Mouse (Mus musculus): ENCODE measurements around the gene 1700012B07Rik.
A peak's percentile ranks its signal among the peaks of the same experiment; 100 is the strongest.

The 1700012B07Rik gene

DNA sequence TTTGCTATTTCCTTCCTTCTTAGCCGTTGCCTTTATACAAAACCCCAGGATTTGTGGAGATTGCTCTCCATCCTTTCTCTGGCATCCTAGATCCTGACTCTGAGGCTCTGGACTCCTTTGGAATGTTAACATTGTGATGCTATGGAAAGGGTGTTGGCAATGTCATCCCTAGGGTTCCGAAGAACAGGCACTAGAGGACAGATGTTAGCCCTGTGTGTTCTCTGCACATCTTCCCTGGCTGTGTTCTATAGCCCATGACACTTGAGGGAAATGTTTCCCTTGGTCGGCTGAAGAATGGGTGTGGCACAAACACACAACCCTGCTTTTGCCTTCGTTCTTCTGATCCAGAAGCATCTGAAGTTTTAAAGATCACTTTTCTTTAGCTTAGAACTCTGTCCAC is at the start of gene 1700012B07Rik:
TSS of gene 1700012B07Rik (minus strand) at position 101 of the 400 bp plus-strand sequence.
- DNase-seq (ENCODE audit: low read depth, low spot score) = no peak

DNA sequence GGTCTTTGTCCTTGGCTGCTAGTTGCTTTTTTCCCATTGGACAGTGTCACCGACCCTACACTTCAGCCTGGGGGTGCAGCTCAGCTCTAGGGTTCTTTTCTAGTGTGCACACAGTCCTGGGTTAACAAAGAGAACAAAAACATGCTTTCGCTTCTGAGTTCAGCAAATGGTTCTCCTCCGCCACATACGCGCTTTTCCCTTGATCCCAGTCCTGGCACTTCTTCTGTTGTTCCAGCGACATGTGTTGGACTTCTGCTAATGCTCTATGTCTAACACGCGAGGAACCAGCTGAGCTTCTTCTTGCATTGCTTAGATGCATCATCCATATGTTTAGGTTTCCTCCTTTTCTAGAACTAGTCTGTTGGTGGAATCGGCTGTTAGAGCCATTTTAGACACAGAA is 48.9 kb upstream of the 1700012B07Rik start:
- no peak for DNase-seq (ENCODE audit: low read depth, low spot score)

DNA sequence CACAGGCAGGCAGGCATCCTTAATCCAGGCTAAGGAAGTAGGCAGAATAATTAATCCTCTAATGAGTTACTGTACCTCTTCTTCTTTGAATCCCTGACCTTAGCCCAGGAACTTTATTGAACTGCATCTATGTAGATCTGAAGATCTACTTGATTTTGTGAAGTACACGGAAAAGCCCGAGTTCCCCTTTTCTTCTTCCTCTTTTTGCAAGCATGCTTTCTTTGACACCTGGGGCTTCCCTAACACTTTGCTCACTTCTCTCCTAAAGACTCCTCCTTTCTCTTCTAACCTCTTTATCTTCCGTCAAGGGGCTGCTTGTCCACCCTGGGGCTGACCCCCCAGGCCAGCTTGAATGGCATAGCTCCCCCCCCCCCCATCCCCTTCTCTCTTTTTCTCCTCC is 48.0 kb upstream of the 1700012B07Rik start:
- no peak for DNase-seq (ENCODE audit: low read depth, low spot score)

DNA sequence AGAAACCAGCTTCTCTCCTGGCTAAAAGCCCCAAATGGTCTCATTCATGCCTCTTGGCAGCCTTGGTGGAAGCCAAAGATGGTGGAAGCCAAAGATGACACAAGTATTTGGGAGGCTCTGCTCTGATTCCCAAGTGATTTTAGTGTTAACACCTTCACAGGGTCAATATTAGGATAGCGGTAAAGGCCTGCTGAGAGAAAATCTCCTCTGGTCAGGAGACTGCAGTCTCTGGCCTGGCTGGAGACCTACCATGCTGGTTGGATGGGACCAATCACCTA is 47.6 kb upstream of the 1700012B07Rik start:
- no peak for DNase-seq (ENCODE audit: low read depth, low spot score)

DNA sequence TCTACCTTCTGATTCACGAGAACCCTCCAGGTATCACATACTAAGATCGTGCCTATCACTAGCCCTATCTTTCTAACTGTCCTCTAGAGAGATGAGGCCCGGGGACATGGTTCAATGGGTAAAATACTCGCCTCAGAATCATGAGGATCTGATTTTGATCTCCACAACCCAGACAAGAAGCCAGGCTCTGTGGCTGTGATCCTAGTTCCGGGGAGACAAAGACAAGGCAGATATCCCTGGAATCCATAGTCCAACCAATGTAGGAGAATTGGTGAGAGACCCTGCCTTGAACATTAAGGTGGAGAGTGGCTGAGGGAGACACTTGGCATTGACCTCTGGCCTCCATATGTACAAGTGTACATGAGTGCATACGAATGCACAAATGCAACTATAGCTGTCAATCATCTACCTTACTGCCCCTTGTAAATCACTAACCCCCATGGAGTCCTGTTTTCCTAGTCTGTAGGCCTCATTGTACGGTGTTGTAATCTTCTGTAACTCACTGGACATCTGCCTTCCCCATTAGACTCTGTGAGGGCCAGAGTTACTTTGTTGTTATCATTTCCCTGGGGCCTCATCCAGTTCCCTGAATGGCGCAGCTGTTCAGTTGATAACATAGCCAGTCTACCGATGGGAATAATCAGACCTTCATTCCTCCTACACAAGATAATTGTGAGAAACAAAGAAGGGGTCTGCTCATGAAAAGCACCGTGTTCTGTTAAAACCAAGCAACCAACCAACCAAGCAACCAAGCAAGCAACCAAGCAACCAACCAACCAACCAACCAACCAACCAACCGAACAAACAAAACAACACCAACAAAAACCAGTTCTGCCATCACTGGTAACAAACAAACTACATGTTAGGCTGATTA is 47.0 kb upstream of the 1700012B07Rik start:
- no peak for DNase-seq (ENCODE audit: low read depth, low spot score)

DNA sequence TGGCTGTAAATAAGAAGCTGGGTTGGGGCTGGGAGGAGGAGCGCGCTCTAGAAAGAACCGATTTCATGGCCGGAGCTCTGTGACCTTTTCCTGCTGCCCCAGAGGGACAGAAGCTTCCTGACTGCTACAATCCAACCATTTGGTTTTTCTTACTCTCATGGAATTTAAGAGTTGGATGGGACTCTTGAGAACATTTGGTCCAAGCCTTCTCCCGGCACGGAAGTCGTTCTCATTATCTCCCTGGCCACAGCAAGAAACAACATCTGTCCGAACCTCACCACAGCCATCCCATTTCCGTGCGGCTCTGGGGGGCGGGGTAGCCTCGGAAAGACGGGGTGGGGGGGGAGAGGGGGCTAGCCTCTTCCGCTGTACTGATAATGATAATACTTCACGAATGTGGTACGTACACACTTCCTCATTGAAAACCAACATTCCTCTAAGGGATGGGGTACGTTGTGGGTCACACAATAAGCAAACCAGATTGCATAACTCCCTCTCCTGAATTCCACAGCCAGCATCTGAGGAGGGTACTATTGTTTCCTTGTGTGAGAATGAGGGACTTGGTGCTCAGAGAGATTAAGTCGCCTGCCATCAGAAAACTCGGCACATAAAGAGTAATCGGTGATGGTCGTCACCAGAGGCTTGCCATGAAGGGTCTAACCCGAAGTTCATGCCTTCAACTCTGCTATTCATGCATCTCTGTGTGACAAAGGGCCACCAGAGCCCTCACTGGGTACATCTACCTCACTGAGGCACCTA is 46.2 kb upstream of the 1700012B07Rik start:
- DNase-seq (ENCODE audit: low read depth, low spot score) = no peak

DNA sequence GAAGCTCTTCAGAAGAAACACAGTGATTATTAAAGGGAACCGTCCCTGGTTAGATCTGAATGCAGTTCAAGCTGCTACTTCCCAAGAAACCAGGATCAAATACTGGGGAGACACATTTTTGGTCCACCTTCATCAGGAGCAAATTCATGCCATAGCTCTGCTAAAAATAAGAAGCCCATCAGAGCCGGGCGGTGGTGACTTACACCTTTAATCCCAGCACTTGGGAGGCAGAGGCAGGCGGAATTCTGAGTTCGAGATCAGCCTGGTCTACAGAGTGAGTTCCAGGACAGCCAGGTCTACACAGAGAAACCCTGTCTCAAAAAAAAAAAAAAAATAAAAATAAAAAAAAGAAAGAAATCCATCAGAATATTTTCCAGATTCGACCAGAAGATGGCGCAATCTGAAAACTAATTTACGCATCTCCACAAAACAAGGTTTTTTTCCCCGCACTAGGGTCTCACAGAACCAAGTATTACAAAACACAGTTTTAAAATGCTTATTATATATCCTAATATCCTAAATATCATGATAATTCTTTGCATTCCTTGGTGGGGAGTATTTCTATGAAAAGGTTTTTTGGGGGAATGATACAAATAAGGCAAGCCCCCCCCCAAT is 45.4 kb upstream of the 1700012B07Rik start:
- DNase-seq (ENCODE audit: low read depth, low spot score) = peak; percentile 25

DNA sequence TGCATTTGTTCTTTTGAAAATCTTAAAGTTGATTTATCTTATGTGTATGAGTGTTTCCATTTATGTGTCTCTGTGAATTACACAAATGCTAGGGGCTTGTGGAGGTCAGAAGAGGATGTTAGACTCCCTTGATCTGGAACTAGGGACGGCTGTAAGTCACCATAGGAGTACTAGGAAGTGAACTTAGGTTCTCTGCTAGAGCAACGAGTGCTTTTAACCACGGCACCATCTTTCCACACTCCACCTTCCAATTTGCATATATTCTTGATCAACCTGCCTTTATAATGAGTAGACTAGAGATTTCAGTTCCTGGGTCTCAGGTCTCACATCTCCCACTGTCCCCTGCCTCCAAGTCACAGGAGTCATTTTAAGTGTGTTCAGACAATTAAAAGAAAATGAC is 44.8 kb upstream of the 1700012B07Rik start:
- DNase-seq (ENCODE audit: low read depth, low spot score) = no peak

DNA sequence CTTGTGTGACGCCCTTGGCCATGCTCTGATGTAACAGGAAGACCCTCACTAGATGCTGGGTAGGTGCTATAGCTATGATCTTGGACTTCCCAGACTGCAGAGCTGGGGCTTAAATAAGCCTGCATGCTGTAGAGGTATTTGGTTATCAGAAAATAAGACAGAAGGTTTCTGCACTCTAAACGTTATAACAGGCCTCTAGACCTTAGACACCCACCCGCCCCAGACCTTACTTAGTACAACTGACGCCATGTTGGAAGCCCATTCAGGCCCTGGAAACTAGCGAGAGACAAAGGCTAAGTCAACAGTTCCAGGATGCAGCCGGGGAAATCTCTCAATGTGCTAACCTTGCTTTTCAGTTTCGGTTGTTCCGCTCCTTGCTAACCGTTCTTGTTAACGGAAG is 44.2 kb upstream of the 1700012B07Rik start:
- no peak for DNase-seq (ENCODE audit: low read depth, low spot score)

DNA sequence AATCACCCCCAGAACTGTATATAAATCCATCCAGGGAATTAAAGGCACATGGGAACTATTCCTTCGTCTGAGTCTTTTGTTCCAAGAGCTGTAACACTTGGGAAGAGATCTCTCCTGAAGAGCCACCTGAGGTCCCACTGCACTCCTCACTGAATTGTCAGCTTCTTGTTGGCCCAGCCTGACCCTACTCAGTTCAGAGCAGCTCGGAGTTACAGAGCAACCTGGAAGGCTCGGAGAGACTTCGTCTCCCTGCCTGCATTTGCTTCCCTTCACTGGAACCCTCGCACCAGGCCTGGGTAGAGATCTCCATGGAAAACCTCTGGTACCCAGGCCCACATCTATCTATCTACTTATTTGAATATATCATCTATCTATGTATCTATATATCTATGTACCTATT is 40.0 kb upstream of the 1700012B07Rik start:
- no peak for DNase-seq (ENCODE audit: low read depth, low spot score)

DNA sequence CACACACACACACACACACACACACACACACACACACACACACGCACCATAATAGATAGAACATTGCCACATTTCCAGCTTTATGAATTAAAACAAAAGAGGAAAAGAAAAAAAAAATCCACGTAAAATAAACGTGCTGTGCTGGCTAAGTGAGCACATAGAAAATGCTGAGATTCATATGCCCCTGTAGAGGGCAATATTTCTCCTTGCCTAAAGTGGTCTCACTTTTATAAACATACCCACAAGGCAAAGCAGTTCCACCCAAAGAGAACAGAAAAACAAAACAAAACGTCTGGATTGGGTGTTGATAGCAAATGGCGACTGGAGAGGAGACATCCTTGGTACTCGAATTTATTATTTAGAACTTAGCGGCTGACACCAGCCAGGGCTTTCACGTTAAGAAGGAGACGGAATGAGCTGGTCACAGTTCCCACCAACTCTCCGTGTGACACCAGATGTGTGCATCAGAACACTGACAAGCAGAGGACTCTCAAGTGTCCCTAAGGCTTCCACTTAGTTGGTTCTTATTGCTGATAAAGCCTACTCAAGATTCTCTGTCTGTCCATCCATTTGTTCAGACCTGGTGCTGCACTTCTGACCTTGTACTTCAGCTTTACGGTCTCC is 38.8 kb upstream of the 1700012B07Rik start:
- DNase-seq (ENCODE audit: low read depth, low spot score) = no peak

DNA sequence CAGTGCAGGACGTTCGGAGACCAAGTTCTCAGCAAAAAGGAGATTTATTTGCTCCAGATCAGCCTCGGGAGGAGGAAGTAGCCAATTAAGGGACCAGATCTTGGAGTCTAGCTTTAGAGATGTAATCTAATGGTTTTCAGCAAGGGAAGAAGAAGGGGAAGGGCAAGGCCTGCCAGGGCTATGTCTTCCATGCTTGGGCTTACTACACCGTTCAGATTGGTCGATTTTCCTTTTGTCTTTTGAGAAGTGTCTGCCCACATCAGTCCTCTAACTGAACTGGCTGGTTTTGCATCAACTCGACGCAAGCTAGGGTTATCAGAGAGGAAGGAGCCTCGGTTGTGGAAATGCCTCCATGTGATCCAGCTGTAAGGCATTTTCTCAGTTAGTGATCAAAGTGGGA is 37.7 kb upstream of the 1700012B07Rik start:
- no peak for DNase-seq (ENCODE audit: low read depth, low spot score)

DNA sequence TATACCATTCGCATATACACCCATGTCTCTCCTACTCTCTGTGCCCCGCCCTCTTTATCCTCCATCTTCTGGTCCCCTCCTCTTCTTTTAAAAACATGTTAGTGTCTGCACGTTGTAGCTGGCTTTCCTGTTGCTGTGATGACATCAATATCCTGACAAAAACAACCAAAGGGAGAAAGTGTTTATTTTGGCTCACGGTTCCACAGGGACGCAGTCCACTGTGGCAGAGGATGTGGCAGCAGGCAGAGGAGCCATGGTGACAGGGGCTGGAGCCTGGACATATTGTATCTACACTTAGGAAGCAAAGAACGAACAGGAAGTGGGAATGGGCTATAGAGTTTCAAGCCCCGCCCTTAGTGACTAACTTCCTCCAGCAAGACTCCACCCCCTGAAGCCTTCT is 36.1 kb upstream of the 1700012B07Rik start:
- DNase-seq (ENCODE audit: low read depth, low spot score) = peak; percentile 50

DNA sequence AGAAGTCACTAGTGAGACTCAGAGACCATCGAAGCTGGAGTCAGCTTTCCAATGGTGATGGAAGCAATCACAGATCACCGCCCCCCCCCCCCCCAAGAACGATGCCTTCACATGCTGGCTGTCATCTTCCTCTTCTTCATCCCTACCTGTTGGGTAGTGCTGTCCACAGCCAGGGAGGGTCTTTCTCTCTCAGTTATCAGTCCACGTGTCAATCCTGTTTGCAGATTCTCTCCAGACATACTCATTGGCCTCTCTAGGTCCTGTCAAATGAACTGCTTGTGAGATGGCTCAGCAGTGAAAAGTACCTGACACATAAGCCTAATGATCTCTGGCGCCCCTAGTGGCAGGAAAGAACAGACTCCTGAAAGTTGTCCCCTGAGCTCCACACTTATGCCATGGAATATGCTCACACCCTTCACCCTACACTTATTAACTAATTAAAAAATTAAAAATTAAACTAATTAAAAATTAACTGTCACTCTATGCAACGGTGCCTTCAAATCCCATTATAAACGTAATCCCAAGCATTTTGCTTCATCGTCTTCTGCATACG is 35.4 kb upstream of the 1700012B07Rik start:
- peak; percentile 83 for DNase-seq (ENCODE audit: low read depth, low spot score)

DNA sequence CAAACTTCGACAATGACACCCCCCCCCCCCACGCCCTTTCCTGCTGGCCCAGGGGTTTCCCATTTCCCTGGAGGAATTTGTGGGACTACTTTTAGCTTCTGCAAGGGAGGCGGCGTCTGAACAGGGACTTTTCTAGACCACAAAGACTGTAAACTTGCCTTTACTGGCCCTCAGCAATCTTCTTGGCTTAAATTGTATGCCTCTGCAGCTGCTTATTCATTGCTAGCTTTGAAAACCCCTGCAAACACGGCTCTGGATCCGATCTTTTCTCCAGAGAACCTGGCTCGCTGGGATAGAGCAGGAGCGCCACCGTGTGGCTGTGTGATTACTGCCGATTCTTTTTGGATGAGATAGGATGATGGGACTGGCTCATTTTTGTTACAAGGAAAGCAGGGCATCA is 32.7 kb upstream of the 1700012B07Rik start:
- peak; percentile 78 for DNase-seq (ENCODE audit: low read depth, low spot score)

DNA sequence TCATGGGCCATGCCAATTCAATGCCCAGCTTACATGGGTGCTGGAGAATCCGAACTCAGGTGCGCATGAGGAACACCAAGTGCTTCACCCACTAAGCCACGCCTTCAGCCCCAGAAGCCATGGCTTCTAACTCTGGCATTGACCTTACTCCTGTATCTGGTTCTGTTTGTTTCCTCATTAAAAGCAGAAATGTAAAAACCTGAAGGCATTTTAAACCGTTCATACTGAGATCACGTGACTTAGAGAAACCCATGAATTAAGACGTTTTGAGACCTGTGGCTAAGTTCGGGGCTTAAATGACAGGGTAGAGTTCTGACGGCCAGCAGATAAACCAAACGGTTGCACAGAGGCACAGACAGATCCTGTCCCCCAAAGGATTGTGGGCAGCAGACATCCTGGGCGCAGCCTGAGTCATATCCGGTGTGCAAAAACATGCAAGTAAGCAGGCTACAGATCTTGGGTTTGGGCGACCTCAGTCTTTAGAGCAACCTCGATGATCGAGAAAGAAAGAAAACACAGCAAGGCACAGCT is 32.2 kb upstream of the 1700012B07Rik start:
- peak; percentile 47 for DNase-seq (ENCODE audit: low read depth, low spot score)

DNA sequence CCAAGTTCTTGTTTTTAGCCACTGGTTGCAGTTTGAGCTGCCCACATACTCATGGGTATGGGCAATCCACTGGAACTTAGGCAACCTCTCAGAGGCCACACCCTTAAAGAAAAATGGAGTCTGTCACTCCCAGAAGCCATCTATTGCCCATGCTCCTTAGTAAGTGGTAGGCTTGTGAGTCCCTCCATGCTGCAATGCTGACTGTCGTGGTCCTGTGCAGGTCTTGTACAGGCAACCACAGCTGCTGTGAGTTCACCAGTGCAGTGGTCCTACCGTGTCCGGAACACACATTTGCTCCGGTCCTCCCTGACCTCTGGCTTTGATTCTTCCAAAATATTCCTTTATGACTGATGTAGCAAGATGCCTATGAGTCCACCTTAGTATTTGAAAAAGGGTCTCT is 31.6 kb upstream of the 1700012B07Rik start:
- no peak for DNase-seq (ENCODE audit: low read depth, low spot score)

DNA sequence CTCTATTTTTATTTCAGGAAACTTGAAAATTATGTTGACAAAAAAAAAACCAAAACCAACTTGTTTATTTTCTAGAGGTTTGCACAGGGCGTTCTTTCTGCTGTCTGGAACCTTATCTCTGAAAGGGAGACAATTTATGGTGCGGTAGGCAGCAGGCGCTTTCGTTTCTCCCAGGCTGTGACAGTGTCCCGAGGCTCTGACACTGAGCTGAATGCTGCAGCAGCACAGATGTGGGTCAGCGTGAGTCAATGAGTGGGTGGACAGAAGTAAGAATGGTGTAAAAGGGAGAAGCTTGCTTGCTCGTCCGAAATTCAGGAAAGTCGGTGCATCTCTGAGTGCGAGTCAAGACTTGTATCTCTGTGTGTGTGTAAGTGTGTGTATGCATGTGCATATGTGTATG is 29.2 kb upstream of the 1700012B07Rik start:
- DNase-seq (ENCODE audit: low read depth, low spot score) = no peak

DNA sequence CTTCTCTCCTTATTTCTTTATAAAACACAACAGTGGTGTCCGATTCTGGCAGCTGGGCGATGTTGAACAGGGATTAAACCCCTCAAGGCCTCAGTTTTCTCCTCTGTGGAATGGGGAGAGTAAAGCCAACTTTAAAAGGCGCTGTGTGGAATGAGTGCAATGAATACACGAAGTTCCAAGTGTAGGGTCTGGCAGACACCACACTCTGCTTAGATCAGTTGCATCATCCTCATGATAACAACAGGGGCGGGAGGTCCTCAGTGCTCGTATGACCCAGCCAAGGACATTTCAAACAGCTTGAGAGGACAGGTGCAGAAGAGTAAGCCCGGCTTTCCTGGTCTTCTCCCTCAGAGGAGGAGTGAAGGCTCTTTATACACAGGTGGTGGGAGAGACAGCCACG is 26.2 kb upstream of the 1700012B07Rik start:
- no peak for DNase-seq (ENCODE audit: low read depth, low spot score)

DNA sequence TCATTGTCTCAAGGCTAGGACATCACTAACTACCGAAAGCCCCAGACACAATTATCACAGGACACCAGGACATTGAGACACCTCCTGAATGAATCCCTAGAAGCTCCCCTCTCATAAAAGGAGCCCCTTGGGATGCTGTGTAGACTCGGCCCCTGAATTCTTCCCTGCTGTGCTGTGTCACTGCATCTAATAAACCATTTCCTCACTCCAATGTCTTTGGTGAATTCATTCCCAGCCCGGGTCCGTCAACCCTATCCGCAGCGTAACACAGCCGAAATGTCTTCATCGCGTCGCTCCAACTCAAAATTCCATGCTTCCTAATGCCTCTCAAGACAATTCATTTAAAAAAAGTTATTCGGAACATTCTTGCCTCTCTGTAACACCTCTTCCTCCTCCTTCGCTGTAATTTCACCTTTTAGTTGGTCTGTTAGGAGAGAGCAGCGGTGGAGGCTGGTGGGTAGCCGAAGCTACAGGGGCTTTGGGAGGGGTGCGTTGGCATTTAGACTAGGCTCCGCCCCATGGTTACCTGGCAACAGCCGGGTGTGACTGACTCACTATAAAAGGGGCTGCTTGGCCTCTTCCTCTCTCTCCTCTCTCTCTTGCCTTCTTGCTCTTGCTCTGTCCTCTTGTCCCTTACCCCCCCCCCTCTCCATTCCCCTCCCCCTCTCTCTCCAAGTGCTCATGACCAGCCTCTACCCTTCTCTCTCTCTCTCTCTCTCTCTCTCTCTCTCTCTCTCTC is 25.6 kb upstream of the 1700012B07Rik start:
- peak; percentile 78 for DNase-seq (ENCODE audit: low read depth, low spot score)

DNA sequence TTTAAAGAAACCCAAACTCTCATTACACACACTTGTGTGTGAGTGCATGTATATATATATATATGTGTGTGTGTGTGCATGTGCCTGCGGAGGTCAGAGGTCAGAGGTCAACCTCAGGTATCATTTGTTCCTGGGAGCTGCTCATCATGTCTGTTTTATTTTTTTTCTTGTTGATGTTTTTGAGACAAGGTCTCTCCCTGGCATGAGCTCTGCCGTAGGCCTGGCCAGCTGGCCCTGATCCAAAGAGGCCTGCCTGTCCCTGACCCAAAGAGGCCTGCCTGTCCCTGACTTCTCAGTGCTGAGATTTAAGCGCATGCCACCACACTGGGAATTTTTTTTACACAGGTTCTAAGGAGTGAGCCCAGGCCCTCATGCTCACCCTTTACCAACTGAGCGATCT is 24.1 kb upstream of the 1700012B07Rik start:
- no peak for DNase-seq (ENCODE audit: low read depth, low spot score)

Measured in R1 (cell line).